Mouse (Mus musculus) intestine, embryonic 15.5 days (tissue): ENCODE data around the gene Dapk1. TPM values are rescaled to one million over a fixed set of nuclear protein-coding genes. Genes with fewer than 3 reads are reported as not detected.

ENCODE experiments used
- ATAC-seq: fragments of 200-750 bp; cut with Nextera tagmentation; 2 replicates; pipeline ENCODE4 v1.8.0; 2017; ENCODE audit warnings: moderate TSS enrichment, moderate library complexity
- H3K27ac ChIP-seq: fragments of 300-500 bp; sonication (generic); 2 replicates; pipeline ENCODE4 v1.5.1; 2015; ENCODE audit warnings: mild to moderate bottlenecking, inconsistent platforms
- H3K27me3 ChIP-seq: fragments of 300-500 bp; sonication (generic); replicated peaks from 2 replicates; pipeline ENCODE4 v1.6.1; 2015; ENCODE audit warnings: inconsistent platforms
- H3K36me3 ChIP-seq: fragments of 300-500 bp; sonication (generic); 2 replicates; pipeline ENCODE4 v1.6.1; 2015; ENCODE audit warnings: inconsistent platforms
- H3K4me1 ChIP-seq: fragments of 300-500 bp; sonication (generic); replicated peaks from 2 replicates; pipeline ENCODE4 v1.6.1; 2015; ENCODE audit warnings: inconsistent platforms
- H3K4me2 ChIP-seq: fragments of 300-500 bp; sonication (generic); replicated peaks from 2 replicates; pipeline ENCODE4 v1.6.1; 2015; ENCODE audit warnings: mild to moderate bottlenecking, inconsistent platforms
- H3K4me3 ChIP-seq: fragments of 300-500 bp; sonication (generic); replicated peaks from 2 replicates; pipeline ENCODE4 v1.5.1; 2015; ENCODE audit warnings: inconsistent platforms
- H3K9ac ChIP-seq: fragments of 300-500 bp; sonication (generic); 2 replicates; pipeline ENCODE4 v1.6.1; 2015; ENCODE audit warnings: inconsistent platforms
- H3K9me3 ChIP-seq: fragments of 300-500 bp; sonication (generic); 2 replicates; pipeline ENCODE4 v1.6.1; 2016; ENCODE audit warnings: inconsistent platforms
- WGBS: fragments of 180-500 bp; shearing (Covaris S2); methylation state at CpG from one replicate; pipeline ENCODE4 v1.1.7; 2015; 5-methylcytosine and 5-hydroxymethylcytosine counted together
- polyA plus RNA-seq: library from polyadenylated mRNA; unstranded; fragments of >200 nt; fragmentation: Nextera tagmentation; extraction: Ambion mirVana; gene quantifications from 2 replicates; pipeline ENCODE4 v1.2.1, GENCODE M21; 2015

The Dapk1 gene
- polyA plus RNA-seq = 10.7 and 11.8 TPM in 2 replicates

DNA sequence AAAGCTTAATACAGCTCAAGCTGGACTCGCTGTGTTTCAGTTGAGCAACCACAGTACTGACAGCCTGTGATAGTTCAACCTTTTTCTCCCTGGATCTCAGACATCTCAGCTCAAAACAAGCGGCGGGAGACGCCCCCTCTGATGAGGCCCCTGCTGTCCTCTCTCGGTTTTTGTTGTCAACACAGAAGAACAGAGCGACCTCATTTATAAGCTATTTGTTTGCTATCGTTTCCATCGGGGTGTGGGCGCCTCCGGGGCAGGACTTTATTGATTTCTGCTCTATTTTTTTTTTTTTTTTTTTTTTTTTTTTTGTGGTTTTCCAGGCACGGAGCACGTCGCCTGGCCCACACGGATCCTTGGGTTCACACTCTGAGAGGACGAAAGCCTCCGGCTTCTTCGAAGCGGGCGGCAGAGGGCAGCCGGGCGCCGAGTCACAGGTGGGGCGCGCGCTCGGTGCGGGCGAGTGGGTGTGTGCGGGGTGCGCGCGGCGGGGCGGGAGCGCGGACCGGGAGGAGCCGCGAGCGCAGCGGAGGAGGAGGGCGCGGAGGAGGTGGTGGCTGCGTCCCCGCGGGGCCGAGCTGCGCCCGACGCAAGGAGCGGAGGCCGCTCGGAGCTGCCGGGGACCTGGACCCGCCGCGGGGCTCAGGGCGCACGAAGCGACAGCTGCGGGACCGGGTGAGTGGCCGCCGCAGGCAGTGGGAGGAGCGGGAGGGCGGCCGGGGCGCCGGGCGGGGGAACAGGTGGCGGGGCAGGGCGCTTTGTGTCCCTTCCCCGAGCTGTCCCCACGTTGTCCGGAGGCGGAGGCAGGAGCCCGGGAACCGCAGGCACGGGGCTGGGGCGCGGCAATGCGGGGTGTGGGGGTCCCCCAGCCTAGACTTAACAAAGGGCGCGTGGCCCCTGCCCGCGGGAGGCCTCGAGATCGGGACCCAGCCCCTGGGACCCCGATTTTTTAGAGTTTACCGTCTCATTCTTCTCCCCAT lies at the start of gene Dapk1:
Gene Dapk1 (plus strand): TSS at position 512 of the 980 bp plus-strand sequence.
- peak within 1 kb of the TSS; percentile 78 for H3K9ac ChIP-seq
- no peaks in the 10 kb centered on the region for H3K4me1 ChIP-seq
- ATAC-seq = peak; percentile 94
- peak within 1 kb of the TSS; percentile 96 for H3K4me2 ChIP-seq
- no peaks in the 10 kb centered on the region for H3K36me3 ChIP-seq
- no peaks in the 10 kb centered on the region for H3K27me3 ChIP-seq
- H3K27ac ChIP-seq = peak within 1 kb of the TSS; percentile 70
- H3K4me3 ChIP-seq = peak within 1 kb of the TSS; percentile 82
- under 1% methylated on average over 76 of the region's 90 CpGs for WGBS
- H3K9me3 ChIP-seq = no peaks in the 10 kb centered on the region

DNA sequence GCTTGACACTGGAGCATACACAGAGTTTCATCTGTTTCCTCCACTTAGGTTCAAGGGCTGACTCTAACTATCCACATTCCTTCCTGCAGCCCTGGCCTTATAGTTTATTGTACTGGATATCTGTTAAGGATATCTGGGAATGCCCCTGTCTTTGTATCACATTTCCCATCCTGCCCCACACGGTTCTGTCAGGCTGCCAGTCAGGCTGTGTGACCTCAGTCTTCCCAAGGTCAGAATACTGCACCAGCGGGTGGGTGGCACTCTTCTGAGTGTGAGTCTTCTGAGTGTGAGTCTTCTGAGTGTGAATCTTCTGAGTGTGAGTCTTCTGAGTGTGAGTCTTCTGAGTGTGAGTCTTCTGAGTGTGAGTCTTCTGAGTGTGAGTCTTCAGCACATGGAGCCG lies 48.4 kb upstream of the Dapk1 start:
- Histone ChIP-seq H3K27ac (no peak overlapping the region), H3K4me3 (no peak overlapping the region), H3K4me1 (no peaks in the 10 kb centered on the region), H3K4me2 (no peak overlapping the region), H3K9me3 (no peaks in the 10 kb centered on the region), H3K36me3 (no peaks in the 10 kb centered on the region), H3K27me3 (no peaks in the 10 kb centered on the region), H3K9ac (no peak overlapping the region)
- 62% methylated on average over 3 of the region's 3 CpGs for WGBS
- no peak for ATAC-seq

DNA sequence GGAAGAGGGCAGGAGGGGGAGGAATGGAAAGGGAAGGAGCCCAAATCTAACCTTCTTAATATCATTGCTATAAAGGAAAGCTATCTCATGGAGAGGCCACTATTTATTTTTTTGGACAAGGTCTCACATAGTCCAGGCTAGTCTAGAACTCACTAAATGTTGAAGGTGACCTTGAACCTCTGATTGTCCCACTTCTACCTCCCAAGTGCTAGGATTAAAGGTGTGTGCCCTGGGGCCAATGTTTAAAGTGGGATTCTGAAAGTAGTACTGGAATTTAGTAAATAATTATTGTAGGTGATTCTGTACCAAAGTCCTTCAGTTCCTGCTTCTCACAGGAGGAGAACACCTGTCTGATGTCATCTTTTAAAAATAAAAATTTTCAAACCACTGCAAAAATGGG lies 45.3 kb upstream of the Dapk1 start:
- no peak overlapping the region for H3K27ac ChIP-seq
- no peak overlapping the region for H3K4me2 ChIP-seq
- H3K36me3 ChIP-seq = no peaks in the 10 kb centered on the region
- H3K9ac ChIP-seq = no peak overlapping the region
- H3K9me3 ChIP-seq = no peaks in the 10 kb centered on the region
- no peaks in the 10 kb centered on the region for H3K4me1 ChIP-seq
- no peak for ATAC-seq
- no peak overlapping the region for H3K4me3 ChIP-seq
- H3K27me3 ChIP-seq = no peaks in the 10 kb centered on the region

DNA sequence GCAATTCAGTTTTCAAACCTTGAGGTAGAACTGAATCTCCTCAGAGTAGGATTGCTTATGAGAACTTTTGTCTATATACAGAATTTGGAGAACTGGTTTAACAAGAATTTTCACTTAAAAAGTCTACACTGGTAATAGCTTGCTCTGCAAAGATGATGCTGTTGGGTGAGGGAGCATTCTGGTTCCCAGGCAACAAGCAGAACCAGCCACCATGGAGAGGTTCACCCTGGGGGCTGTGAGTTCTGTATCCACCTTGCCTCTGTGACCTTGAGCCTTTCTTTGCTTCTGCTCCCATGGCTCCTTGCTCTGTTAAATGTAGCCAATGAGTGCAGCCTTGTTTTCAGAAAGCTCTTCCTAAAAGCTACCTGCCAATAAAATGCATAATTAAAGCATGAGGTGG lies 44.8 kb upstream of the Dapk1 start:
- Histone ChIP-seq H3K4me3 (no peak overlapping the region), H3K9me3 (no peaks in the 10 kb centered on the region), H3K27ac (no peak overlapping the region), H3K36me3 (no peaks in the 10 kb centered on the region), H3K27me3 (no peaks in the 10 kb centered on the region), H3K4me1 (no peaks in the 10 kb centered on the region), H3K9ac (no peak overlapping the region), H3K4me2 (no peak overlapping the region)
- no peak for ATAC-seq

DNA sequence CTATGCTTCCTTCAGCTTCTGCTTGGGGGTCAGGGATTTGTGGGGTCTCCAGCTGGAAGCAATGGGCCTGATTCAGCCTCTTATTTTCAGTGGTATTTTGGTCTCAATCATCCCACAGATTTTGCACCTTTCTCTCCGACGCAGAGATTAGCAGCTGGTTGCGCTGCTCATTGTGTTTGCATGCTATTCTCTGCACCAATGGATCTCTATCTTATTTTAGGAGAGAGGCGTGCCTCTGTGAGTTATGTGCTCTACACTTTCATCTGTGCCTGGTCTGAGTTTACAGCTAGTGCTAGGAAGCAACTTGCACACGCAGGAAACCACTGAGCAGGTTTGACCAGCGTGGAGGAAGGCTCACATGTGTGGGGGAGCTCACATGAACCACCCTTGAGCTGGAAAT lies 37.4 kb upstream of the Dapk1 start:
- 60% methylated on average over 6 of the region's 6 CpGs for WGBS
- no peak for ATAC-seq
- H3K4me1 ChIP-seq = no peaks in the 10 kb centered on the region

DNA sequence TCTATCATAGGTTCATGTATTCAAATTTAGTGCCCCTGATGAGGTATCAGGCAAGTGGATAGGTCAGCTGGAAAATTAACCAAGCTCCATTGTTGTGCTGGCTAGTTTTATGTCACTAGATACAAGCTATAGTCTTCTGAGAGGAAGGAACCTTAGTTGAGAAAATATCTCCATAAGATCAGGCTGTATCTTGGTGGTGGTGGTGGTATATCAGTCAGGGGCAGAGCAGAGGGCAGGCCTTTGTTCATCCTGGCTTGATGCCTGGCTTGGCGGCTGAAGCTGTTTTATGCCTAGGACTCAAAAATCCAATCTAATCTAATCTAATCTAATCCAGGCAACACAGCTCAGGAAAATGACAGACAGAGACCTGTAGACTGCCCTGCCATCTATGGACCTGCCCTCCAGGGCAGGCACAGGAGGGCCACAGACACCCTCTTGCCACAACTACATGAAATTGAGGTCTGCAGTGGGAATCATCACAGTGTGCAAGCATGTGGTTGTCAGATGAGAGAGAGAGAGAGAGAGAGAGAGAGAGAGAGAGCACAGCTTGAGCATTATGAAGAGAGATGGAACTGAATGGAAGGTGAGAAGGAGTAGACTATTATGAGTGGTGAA lies 32.7 kb upstream of the Dapk1 start:
- H3K27me3 ChIP-seq = no peaks in the 10 kb centered on the region
- no peak overlapping the region for H3K9ac ChIP-seq
- no peak for ATAC-seq
- WGBS = 93% methylated on average over 1 of the region's 1 CpGs
- no peaks in the 10 kb centered on the region for H3K36me3 ChIP-seq
- no peaks in the 10 kb centered on the region for H3K9me3 ChIP-seq
- no peak overlapping the region for H3K27ac ChIP-seq
- H3K4me1 ChIP-seq = no peaks in the 10 kb centered on the region
- H3K4me3 ChIP-seq = no peak overlapping the region
- H3K4me2 ChIP-seq = no peak overlapping the region

More for the DNA sequence above, 37.4 kb upstream of the Dapk1 start:
- H3K9me3 ChIP-seq = no peaks in the 10 kb centered on the region
- no peak overlapping the region for H3K4me3 ChIP-seq
- H3K27me3 ChIP-seq = no peaks in the 10 kb centered on the region
- H3K27ac ChIP-seq = no peak overlapping the region
- H3K36me3 ChIP-seq = no peaks in the 10 kb centered on the region
- no peak overlapping the region for H3K9ac ChIP-seq
- no peak overlapping the region for H3K4me2 ChIP-seq

DNA sequence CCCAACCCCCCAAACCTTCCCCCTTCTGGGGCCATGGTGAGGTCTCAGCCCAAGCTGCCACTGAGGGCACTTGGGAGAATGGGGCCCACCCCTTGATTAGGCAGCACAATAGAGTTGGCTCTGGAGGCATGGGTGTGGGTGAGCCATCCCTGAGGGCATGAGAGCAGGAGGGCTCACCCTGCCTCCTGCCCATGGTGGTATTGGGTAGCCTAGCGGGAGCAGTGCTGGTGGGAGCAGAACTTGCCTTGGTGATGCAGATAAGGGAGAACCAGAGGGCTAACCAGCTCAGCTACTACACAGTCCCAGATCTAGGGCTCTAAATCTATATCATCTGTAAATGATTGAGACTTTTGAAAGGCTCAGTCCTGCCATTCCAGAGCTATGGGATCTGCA lies 32.2 kb upstream of the Dapk1 start:
- no peaks in the 10 kb centered on the region for H3K4me1 ChIP-seq
- H3K27ac ChIP-seq = no peak overlapping the region
- H3K36me3 ChIP-seq = no peaks in the 10 kb centered on the region
- no peak overlapping the region for H3K4me2 ChIP-seq
- H3K9me3 ChIP-seq = no peaks in the 10 kb centered on the region
- ATAC-seq = no peak
- no peak overlapping the region for H3K4me3 ChIP-seq
- 95% methylated on average over 1 of the region's 1 CpGs for WGBS
- H3K9ac ChIP-seq = no peak overlapping the region
- no peaks in the 10 kb centered on the region for H3K27me3 ChIP-seq

DNA sequence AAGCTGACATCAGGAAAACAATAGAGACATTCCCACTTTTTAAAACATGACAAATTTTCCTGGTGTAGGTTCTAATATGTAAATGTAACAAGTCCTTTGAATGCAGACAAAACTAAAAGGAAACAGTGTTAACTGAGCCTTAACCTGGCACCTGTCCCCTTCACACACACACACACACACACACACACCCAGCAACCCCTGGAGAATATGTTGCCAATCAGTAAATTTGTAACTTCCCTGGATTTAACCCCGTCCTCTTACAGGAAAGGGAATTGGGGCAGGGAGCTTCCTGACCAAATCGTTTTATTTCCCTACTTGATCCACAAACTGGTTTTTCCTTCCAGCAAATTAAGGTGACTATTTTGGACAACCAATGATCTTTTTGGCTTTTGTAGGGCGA lies 28.2 kb upstream of the Dapk1 start:
- no peaks in the 10 kb centered on the region for H3K9me3 ChIP-seq
- H3K27ac ChIP-seq = no peak overlapping the region
- no peak overlapping the region for H3K9ac ChIP-seq
- H3K4me1 ChIP-seq = no peaks in the 10 kb centered on the region
- H3K27me3 ChIP-seq = no peaks in the 10 kb centered on the region
- 76% methylated on average over 3 of the region's 3 CpGs for WGBS
- H3K36me3 ChIP-seq = no peaks in the 10 kb centered on the region
- no peak for ATAC-seq
- no peak overlapping the region for H3K4me3 ChIP-seq
- no peak overlapping the region for H3K4me2 ChIP-seq

DNA sequence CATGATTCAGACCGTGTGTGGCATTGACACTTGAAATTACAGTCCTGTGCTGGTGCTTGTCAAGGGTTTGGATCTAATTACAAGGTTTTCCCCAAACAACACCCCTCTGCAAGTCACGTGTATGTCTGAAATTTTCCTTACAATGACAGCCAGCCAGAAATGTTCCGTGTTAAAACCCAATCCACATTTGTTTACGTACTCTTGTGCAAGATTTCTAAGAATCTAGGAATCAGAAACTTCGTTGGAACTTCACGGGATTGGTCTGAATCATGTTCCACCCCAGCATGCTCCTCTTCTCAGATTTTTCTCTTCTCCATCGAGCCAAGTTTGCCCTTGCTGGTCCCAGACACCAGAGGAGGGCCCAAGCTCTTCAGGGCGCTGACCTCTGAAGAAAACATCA lies 27.8 kb upstream of the Dapk1 start:
- H3K9me3 ChIP-seq = no peaks in the 10 kb centered on the region
- H3K4me3 ChIP-seq = no peak overlapping the region
- no peaks in the 10 kb centered on the region for H3K4me1 ChIP-seq
- H3K4me2 ChIP-seq = no peak overlapping the region
- WGBS = 73% methylated on average over 8 of the region's 8 CpGs
- no peaks in the 10 kb centered on the region for H3K27me3 ChIP-seq
- H3K36me3 ChIP-seq = no peaks in the 10 kb centered on the region
- no peak for ATAC-seq
- no peak overlapping the region for H3K9ac ChIP-seq
- H3K27ac ChIP-seq = no peak overlapping the region

DNA sequence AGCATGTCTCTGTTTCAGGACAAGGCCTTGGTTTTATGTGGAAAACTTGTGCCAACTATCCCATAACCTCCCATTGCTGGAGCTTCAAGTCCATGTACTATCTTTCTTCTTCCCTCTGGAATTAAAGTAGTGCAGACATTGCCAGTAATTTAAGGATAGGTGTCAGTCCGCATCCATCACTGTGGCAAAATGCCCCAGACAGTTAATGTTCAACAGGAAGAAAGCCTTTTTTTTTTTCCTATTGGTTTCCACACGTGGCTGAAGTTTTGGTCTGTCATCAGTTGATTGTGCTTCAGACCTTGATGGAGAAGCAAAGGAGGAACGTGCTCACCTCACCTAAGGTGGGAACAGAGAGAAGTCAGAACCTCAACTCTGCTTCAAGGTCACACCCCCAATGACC lies 23.2 kb upstream of the Dapk1 start:
- Histone ChIP-seq H3K9me3 (no peaks in the 10 kb centered on the region), H3K27ac (no peak overlapping the region), H3K4me2 (no peak overlapping the region), H3K36me3 (no peaks in the 10 kb centered on the region), H3K27me3 (no peaks in the 10 kb centered on the region), H3K9ac (no peak overlapping the region), H3K4me1 (no peaks in the 10 kb centered on the region), H3K4me3 (no peak overlapping the region)
- 58% methylated on average over 3 of the region's 3 CpGs for WGBS
- ATAC-seq = no peak

DNA sequence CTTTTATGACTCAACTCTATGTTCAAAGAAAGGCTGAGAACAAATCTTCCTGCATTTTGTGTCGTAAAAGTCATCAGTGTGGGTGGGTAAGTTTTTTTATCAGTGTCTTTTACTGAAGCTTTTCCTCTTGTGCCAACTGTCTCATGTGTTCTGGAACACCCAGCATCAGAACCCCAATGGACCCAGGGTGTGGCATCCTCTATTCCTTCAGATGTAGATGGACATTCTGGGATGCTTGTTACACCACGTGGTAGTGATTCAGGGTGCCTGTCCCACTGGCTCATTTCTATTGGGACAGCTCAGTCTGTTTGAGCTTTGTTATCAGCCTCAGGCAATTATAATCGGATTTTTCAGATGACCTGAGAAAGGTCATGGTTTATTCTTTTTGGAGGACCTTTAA lies 6.9 kb upstream of the Dapk1 start:
- 72% methylated on average over 3 of the region's 3 CpGs for WGBS

DNA sequence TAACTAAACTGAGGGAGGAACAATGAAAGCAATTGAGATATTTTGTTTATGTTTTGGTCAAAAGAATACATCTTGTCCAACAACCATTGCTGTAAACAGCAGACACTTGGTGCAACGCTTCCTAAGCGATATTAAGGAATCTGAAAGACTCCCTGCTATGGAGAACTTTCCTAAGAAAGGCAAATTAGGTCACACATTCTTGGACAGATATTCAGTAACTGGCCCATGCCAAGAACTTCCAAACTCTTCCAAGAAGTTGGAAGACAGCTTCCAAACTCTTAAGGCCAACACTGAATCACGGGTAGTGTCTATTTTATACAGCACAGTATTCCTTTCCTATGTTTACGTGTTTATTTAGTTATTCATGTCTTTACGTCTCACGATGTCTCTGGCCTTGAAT lies 6.2 kb upstream of the Dapk1 start:
- Histone ChIP-seq H3K27me3 (no peaks in the 10 kb centered on the region), H3K9me3 (no peaks in the 10 kb centered on the region), H3K9ac (no peak overlapping the region), H3K4me1 (no peaks in the 10 kb centered on the region), H3K27ac (no peak overlapping the region), H3K4me3 (no peak overlapping the region), H3K4me2 (no peak overlapping the region), H3K36me3 (no peaks in the 10 kb centered on the region)
- ATAC-seq = no peak
- 85% methylated on average over 6 of the region's 6 CpGs for WGBS

More for the DNA sequence above, 6.9 kb upstream of the Dapk1 start:
- Histone ChIP-seq H3K9me3 (no peaks in the 10 kb centered on the region), H3K4me1 (no peaks in the 10 kb centered on the region), H3K27ac (no peak overlapping the region), H3K36me3 (no peaks in the 10 kb centered on the region), H3K4me2 (no peak overlapping the region), H3K4me3 (no peak overlapping the region), H3K27me3 (no peaks in the 10 kb centered on the region), H3K9ac (no peak overlapping the region)
- ATAC-seq = no peak
